Mouse (Mus musculus) midbrain, embryonic 10.5 days (tissue): ENCODE results near the gene Dnah6. TPM values are rescaled to one million over a fixed set of nuclear protein-coding genes. Genes with fewer than 3 reads are reported as not detected.

ENCODE experiments used
- polyA plus RNA-seq: library from polyadenylated mRNA; unstranded; fragments of >200 nt; fragmentation: Nextera tagmentation; extraction: Ambion mirVana; gene quantifications from 2 replicates; pipeline ENCODE4 v1.2.1, GENCODE M21; 2016

Dnah6 gene
- polyA plus RNA-seq, 1 experiment from 2014 or later: 0.05 TPM

Other genes with a start within 250 kb of the Dnah6 start
- gene Suclg1, start 26.7 kb upstream of the Dnah6 start, polyA plus RNA-seq: 170 and 176 TPM in 2 replicates
- gene 4931417E11Rik, start 248.0 kb upstream of the Dnah6 start, polyA plus RNA-seq: not detected in 2 replicates